Mouse (Mus musculus) ovary, adult 10 weeks (tissue): ENCODE data around the gene Olfr1076. TPM values are rescaled to one million over a fixed set of nuclear protein-coding genes. Genes with fewer than 3 reads are reported as not detected.

Experiments
- polyA plus RNA-seq: library from polyadenylated mRNA; stranded (reverse); fragments of 350-450 nt; fragmentation: Illumina TruSeq; extraction: RNeasy Lipid Tissue Mini Kit (QIAGEN cat#74804); gene quantifications from one replicate; pipeline ENCODE4 v1.2.3, GENCODE M21; 2014

Olfr1076 gene
- not detected for polyA plus RNA-seq

DNA sequence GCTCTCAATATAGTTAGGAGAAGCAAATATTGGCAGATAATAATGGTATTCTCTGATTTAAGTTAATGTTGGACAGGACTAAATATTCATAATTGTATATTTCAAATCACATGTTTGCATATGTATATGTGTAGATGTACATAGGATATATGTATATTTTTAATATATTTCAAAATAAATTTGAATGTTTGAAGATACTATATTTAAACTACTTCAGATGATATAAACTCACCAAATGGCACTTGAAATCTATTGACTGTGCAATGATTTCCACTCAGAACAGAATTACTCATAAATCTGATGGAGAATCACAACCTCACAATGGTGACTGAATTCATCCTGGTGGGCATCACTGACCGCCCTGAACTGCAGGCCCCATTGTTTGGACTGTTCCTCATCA, at the start of gene Olfr1076:
TSS of gene Olfr1076 (plus strand) at position 301 of the 400 bp plus-strand sequence.

DNA sequence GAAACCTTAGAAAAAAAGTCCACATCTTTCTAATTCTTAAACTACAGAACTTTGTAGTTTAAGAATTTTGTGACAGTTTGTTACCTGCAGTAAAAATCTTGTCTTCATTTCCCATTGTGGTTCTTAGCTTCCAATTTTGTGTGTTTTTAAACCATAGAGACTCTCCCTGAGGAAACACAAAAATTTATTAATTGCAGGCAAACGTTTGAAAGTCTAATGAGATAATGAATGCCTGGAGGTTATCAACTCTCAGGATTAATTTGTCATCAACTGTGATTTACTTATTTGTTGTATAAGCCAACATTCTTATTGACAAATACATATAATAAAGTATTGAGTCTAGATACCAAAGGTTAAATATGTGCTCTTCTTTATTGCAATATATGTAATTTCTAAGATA, 21.0 kb upstream of the Olfr1076 start, which contains the start of gene Olfr228:
TSS of gene Olfr228 (minus strand) at position 101 of the 400 bp plus-strand sequence.

DNA sequence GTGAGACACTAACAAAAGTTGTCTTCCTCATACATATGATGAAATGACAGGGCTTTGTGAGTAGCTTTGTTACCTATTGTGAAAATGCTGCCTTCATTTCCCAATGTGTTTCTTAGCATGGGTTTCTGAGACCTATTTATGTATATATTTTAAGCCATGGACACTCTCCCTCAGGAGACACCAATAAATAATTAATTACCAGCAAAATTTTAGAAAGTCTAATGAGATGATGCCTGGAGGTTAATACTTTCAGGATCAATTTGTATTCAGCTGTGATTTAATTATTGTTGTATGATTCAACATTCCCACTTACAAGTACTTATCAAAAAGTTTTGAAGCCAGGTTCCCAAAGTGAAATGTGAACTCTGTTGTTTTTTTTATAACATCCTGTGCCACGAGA, 34.1 kb downstream of the Olfr1076 start, which contains the start of gene Olfr1079:
TSS of gene Olfr1079 (minus strand) at position 101 of the 400 bp plus-strand sequence.

DNA sequence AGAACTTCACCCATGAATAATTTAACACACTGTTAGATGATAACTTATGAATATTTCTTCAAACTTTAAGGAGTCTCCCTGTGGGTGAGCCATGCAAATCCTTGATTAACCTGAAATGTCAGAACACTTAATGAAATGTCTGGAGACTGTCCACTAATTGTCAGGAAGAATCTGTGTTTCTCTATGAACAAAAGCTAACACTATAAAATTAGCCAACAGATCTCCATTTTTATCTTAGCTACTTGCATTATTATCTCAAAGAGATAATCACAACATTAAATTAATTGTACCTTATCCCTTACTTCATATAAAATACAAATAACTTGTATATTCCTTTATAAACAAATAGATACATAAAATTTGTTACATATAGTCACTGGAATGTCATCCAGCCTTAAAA, 49.9 kb downstream of the Olfr1076 start, which contains the start of gene Olfr1080:
TSS of gene Olfr1080 (minus strand) at position 101 of the 400 bp plus-strand sequence.

Other genes starting within 250 kb of the Olfr1076 start
- gene Olfr1051, start 229.4 kb upstream of the Olfr1076 start, polyA plus RNA-seq = not detected
- gene Olfr1052, start 216.0 kb upstream of the Olfr1076 start, polyA plus RNA-seq = not detected
- gene Olfr1053, start 193.2 kb upstream of the Olfr1076 start, polyA plus RNA-seq = not detected
- not detected for gene Olfr1054, start 173.0 kb upstream of the Olfr1076 start, polyA plus RNA-seq
- gene Olfr1055, start 158.2 kb upstream of the Olfr1076 start, polyA plus RNA-seq = not detected
- gene Olfr1056, start 146.0 kb upstream of the Olfr1076 start, polyA plus RNA-seq = not detected
- gene Olfr1057, start 130.1 kb upstream of the Olfr1076 start, polyA plus RNA-seq = not detected
- gene Olfr1058, start 119.9 kb upstream of the Olfr1076 start, polyA plus RNA-seq = not detected
- gene Olfr1061, start 94.4 kb upstream of the Olfr1076 start, polyA plus RNA-seq = not detected
- not detected for gene Olfr1062, start 81.7 kb upstream of the Olfr1076 start, polyA plus RNA-seq
- gene Olfr1065, start 57.9 kb upstream of the Olfr1076 start, polyA plus RNA-seq = not detected
- not detected for gene Olfr1066, start 52.2 kb upstream of the Olfr1076 start, polyA plus RNA-seq
- gene Olfr228, start 21.1 kb upstream of the Olfr1076 start, polyA plus RNA-seq = not detected
- gene Olfr1079, start 34.0 kb downstream of the Olfr1076 start, polyA plus RNA-seq = not detected
- gene Olfr1080, start 49.8 kb downstream of the Olfr1076 start, polyA plus RNA-seq = not detected
- gene Olfr1082, start 90.5 kb downstream of the Olfr1076 start, polyA plus RNA-seq = not detected
- gene Olfr1084, start 131.3 kb downstream of the Olfr1076 start, polyA plus RNA-seq = not detected
- not detected for gene Olfr1085, start 153.6 kb downstream of the Olfr1076 start, polyA plus RNA-seq
- not detected for gene Olfr1086, start 171.6 kb downstream of the Olfr1076 start, polyA plus RNA-seq
- not detected for gene Olfr1087, start 189.9 kb downstream of the Olfr1076 start, polyA plus RNA-seq
- gene Olfr1089, start 225.2 kb downstream of the Olfr1076 start, polyA plus RNA-seq = not detected